ENCODE assay signal across 8 mouse cellular contexts in genomic region chr12:91400232-91401048, GRCm38 (mm10). TPM values are rescaled to one million over a fixed set of nuclear protein-coding genes. Genes with fewer than 3 reads are reported as not detected.
DNase-seq lines count a peak whose midpoint lies in the region; ATAC-seq and TF ChIP-seq lines count a peak whose summit lies in the region.

No protein-coding gene starts in this region.

- no peaks in the 10 kb centered on the region for H3K36me3 ChIP-seq in ES-Bruce4 (ENCODE audit: control insufficient read depth, insufficient read depth, low read length, poor library complexity, severe bottlenecking)
- no peaks in the 10 kb centered on the region for H3K36me3 ChIP-seq in forebrain, embryonic 12.5 days (replicated peaks)
- H3K36me3 ChIP-seq in heart, postnatal 0 days (replicated peaks; ENCODE audit: control insufficient read depth, insufficient read depth, low read length), result no peaks in the 10 kb centered on the region
- no peaks in the 10 kb centered on the region for H3K36me3 ChIP-seq in liver, embryonic 14.5 days (replicated peaks; ENCODE audit: control insufficient read depth, insufficient read depth, low read depth)
- H3K36me3 ChIP-seq in neural tube, embryonic 11.5 days (ENCODE audit: control insufficient read depth, insufficient read depth, low read length), result no peaks in the 10 kb centered on the region

- peak overlapping the region; percentile 52 for H3K4me3 ChIP-seq in ES-Bruce4 (ENCODE audit: low read depth, low read length)
- H3K4me3 ChIP-seq in brown adipose tissue, adult 24 weeks (ENCODE audit: insufficient read depth, low read depth, low read length), result peak overlapping the region; percentile 56
- H3K4me3 ChIP-seq in forebrain, embryonic 12.5 days (replicated peaks), result peak overlapping the region; percentile 47
- peak overlapping the region; percentile 34 for H3K4me3 ChIP-seq in heart, postnatal 0 days (ENCODE audit: low read depth, low read length)
- peak overlapping the region; percentile 1 to 29; a peak in 2 of 4 replicates for H3K4me3 ChIP-seq in liver, embryonic 14.5 days (ENCODE audit: insufficient read depth in 1 of 2, low read depth in 2 of 2, low read length in 2 of 2)
- H3K4me3 ChIP-seq in neural tube, embryonic 11.5 days (ENCODE audit: low read depth, low read length), result peak overlapping the region; percentile 34

- no peak overlapping the region for H3K27ac ChIP-seq in ES-Bruce4 (ENCODE audit: insufficient read depth, low read length)
- no peak overlapping the region for H3K27ac ChIP-seq in brown adipose tissue, adult 24 weeks (replicated peaks; ENCODE audit: low read depth, low read length)
- no peak overlapping the region for H3K27ac ChIP-seq in forebrain, embryonic 12.5 days
- no peak overlapping the region for H3K27ac ChIP-seq in heart, postnatal 0 days (ENCODE audit: low read depth)
- no peak overlapping the region for H3K27ac ChIP-seq in liver, embryonic 14.5 days
- H3K27ac ChIP-seq in neural tube, embryonic 11.5 days (ENCODE audit: low read depth, low read length), result no peak overlapping the region

- H3K4me1 ChIP-seq in ES-Bruce4 (ENCODE audit: control insufficient read depth, insufficient read depth, low read length), result no peaks in the 10 kb centered on the region
- no peaks in the 10 kb centered on the region for H3K4me1 ChIP-seq in brown adipose tissue, adult 24 weeks (ENCODE audit: control insufficient read depth, insufficient read depth, insufficient read length, low read length)
- peaks cover 10% of the 10 kb centered on the region for H3K4me1 ChIP-seq in forebrain, embryonic 12.5 days
- peaks cover 5% of the 10 kb centered on the region; the same call in 1 of the 2 replicates for H3K4me1 ChIP-seq in heart, postnatal 0 days (ENCODE audit: control insufficient read depth, insufficient read depth)
- H3K4me1 ChIP-seq in liver, embryonic 14.5 days (replicated peaks; ENCODE audit: control insufficient read depth in 2 of 2, insufficient read depth in 2 of 2, low read length in 1 of 2), result no peaks in the 10 kb centered on the region
- no peaks in the 10 kb centered on the region for H3K4me1 ChIP-seq in neural tube, embryonic 11.5 days (ENCODE audit: control insufficient read depth, insufficient read depth, low read length)

- no peaks in the 10 kb centered on the region for H3K9me3 ChIP-seq in ES-Bruce4 (replicated peaks; ENCODE audit: control insufficient read depth, insufficient read depth, low read length, poor library complexity, severe bottlenecking)
- H3K9me3 ChIP-seq in forebrain, embryonic 12.5 days, result no peaks in the 10 kb centered on the region
- no peaks in the 10 kb centered on the region for H3K9me3 ChIP-seq in heart, postnatal 0 days (replicated peaks; ENCODE audit: control insufficient read depth, low read length)
- no peaks in the 10 kb centered on the region for H3K9me3 ChIP-seq in liver, embryonic 14.5 days (ENCODE audit: control insufficient read depth, low read length)
- no peaks in the 10 kb centered on the region for H3K9me3 ChIP-seq in neural tube, embryonic 11.5 days (ENCODE audit: control insufficient read depth, low read length)

- WGBS in forebrain, embryonic 12.5 days, result under 1% methylated on average over 38 of the region's 38 CpGs
- under 1% methylated on average over 38 of the region's 38 CpGs for WGBS in heart, postnatal 0 days
- 2% methylated on average over 38 of the region's 38 CpGs for WGBS in liver, embryonic 14.5 days (ENCODE audit: insufficient replicate concordance)
- 1% methylated on average over 37 of the region's 38 CpGs for WGBS in neural tube, embryonic 11.5 days

- peak overlapping the region; percentile 80 for H3K4me2 ChIP-seq in forebrain, embryonic 12.5 days
- peak overlapping the region; percentile 58 for H3K4me2 ChIP-seq in heart, postnatal 0 days (ENCODE audit: low read depth, low read length)
- peak overlapping the region; percentile 55 for H3K4me2 ChIP-seq in liver, embryonic 14.5 days (ENCODE audit: low read depth)
- peak overlapping the region; percentile 79 for H3K4me2 ChIP-seq in neural tube, embryonic 11.5 days (ENCODE audit: low read depth)

- peak overlapping the region; percentile 3 for H3K9ac ChIP-seq in ES-Bruce4 (ENCODE audit: low read depth, poor library complexity, severe bottlenecking)
- H3K9ac ChIP-seq in forebrain, embryonic 12.5 days, result peak overlapping the region; percentile 49
- no peak overlapping the region for H3K9ac ChIP-seq in heart, postnatal 0 days (replicated peaks; ENCODE audit: low read depth, low read length)
- H3K9ac ChIP-seq in liver, embryonic 14.5 days (replicated peaks), result no peak overlapping the region
- peak overlapping the region; percentile 26; the same call in 1 of the 2 replicates for H3K9ac ChIP-seq in neural tube, embryonic 11.5 days (ENCODE audit: low read length)

- TF ChIP-seq POLR2A in ES-Bruce4 (IDR thresholded peaks at IDR 0.05; ENCODE audit: insufficient read depth, low read length), result no peak

- ATAC-seq in forebrain, embryonic 12.5 days (ENCODE audit: low FRiP score), result peak; percentile 90
- ATAC-seq in heart, postnatal 0 days (ENCODE audit: insufficient read depth, low read depth), result peak; percentile 85
- peak; percentile 45; the same call in 1 of the 2 replicates for ATAC-seq in liver, embryonic 14.5 days (ENCODE audit: insufficient read depth)
- ATAC-seq in neural tube, embryonic 11.5 days (ENCODE audit: insufficient read depth, low FRiP score, low TSS enrichment), result peak; percentile 87

- TF ChIP-seq EP300 in ES-Bruce4 (IDR thresholded peaks at IDR 0.05; ENCODE audit: insufficient read depth, low read depth, low read length), result no peak
- TF ChIP-seq EP300 in heart, postnatal 0 days (IDR thresholded peaks at IDR 0.05; ENCODE audit: low read depth), result no peak
- no peak for TF ChIP-seq EP300 in liver, embryonic 14.5 days (IDR thresholded peaks at IDR 0.05; ENCODE audit: low read depth)

- no peaks in the 10 kb centered on the region; the same call in 1 of the 2 replicates for H3K27me3 ChIP-seq in ES-Bruce4 (ENCODE audit: control insufficient read depth, insufficient read depth, low read length, poor library complexity, severe bottlenecking)
- H3K27me3 ChIP-seq in forebrain, embryonic 12.5 days, result peaks cover 37% of the 10 kb centered on the region
- H3K27me3 ChIP-seq in heart, postnatal 0 days (ENCODE audit: control insufficient read depth, insufficient read depth, low read length), result peaks cover 24% of the 10 kb centered on the region
- peaks cover 23% of the 10 kb centered on the region for H3K27me3 ChIP-seq in liver, embryonic 14.5 days (ENCODE audit: control insufficient read depth, insufficient read depth, low read length)
- H3K27me3 ChIP-seq in neural tube, embryonic 11.5 days (ENCODE audit: control insufficient read depth, insufficient read depth, low read length), result peaks cover 21% of the 10 kb centered on the region

- peak; percentile 52 for DNase-seq in heart, postnatal 0 days (ENCODE audit: low spot score)
- peak; percentile 60 to 83 for DNase-seq in kidney, postnatal 36 days
- no peak for DNase-seq in liver, embryonic 14.5 days (ENCODE audit: low read depth in 3 of 3, low spot score in 3 of 3)
- peak; percentile 86 for DNase-seq in neural tube, embryonic 11.5 days (ENCODE audit: low spot score)
- peak; percentile 5 to 11 for DNase-seq in thymus, adult 18-20 months

- TF ChIP-seq CTCF in ES-Bruce4 (IDR thresholded peaks at IDR 0.05; ENCODE audit: low read depth, low read length), result peak; percentile 85
- peak; percentile 87 for TF ChIP-seq CTCF in heart, postnatal 0 days (IDR thresholded peaks at IDR 0.05; ENCODE audit: low read depth)
- peak; percentile 80 for TF ChIP-seq CTCF in liver, embryonic 14.5 days (IDR thresholded peaks at IDR 0.05; ENCODE audit: low read depth)

RNA-seq across cellular contexts. Expression of gene Tshr, which starts 16.1 kb away (rescaled TPM):
- polyA plus RNA-seq in ES-Bruce4 (2011; ENCODE audit: insufficient read depth, insufficient read length, low read depth, missing spikeins), result 0.33 TPM in 1 of 2 replicates, not detected in the other
- 14.3 and 15.3 TPM in 2 replicates for polyA plus RNA-seq in brown adipose tissue, adult 24 weeks (2012; ENCODE audit: insufficient read depth, insufficient read length, missing spikeins)
- polyA plus RNA-seq in forebrain, embryonic 12.5 days (2016; fragmentation: Nextera tagmentation; extraction: Ambion mirVana), result 0.92 and 1.2 TPM in 2 replicates
- not detected in 2 replicates for total RNA-seq in heart, postnatal 0 days (2014; rRNA removed; ENCODE audit: low replicate concordance)
- polyA plus RNA-seq in heart, postnatal 0 days (2015; fragmentation: Nextera tagmentation; extraction: Ambion mirVana), result 0.05 and 0.19 TPM in 2 replicates
- not detected in 2 replicates for polyA plus RNA-seq in liver, embryonic 14.5 days (2012; rRNA removed)
- polyA plus RNA-seq in liver, embryonic 14.5 days (2014; fragmentation: Nextera tagmentation; extraction: Ambion mirVana), result not detected in 2 replicates
- 0.08 and 0.15 TPM in 2 replicates for polyA plus RNA-seq in neural tube, embryonic 11.5 days (2014; fragmentation: Nextera tagmentation; extraction: Ambion mirVana)

RNA-seq across cellular contexts. Expression of gene Cep128, which starts 16.2 kb away (rescaled TPM):
- 15.6 and 18.3 TPM in 2 replicates for polyA plus RNA-seq in ES-Bruce4 (2011; ENCODE audit: insufficient read depth, insufficient read length, low read depth, missing spikeins)
- polyA plus RNA-seq in brown adipose tissue, adult 24 weeks (2012; ENCODE audit: insufficient read depth, insufficient read length, missing spikeins), result 2.5 and 2.7 TPM in 2 replicates
- polyA plus RNA-seq in forebrain, embryonic 12.5 days (2016; fragmentation: Nextera tagmentation; extraction: Ambion mirVana), result 11.1 and 12.0 TPM in 2 replicates
- total RNA-seq in heart, postnatal 0 days (2014; rRNA removed; ENCODE audit: low replicate concordance), result 17.4 and 35.9 TPM in 2 replicates
- 15.1 and 17.5 TPM in 2 replicates for polyA plus RNA-seq in heart, postnatal 0 days (2015; fragmentation: Nextera tagmentation; extraction: Ambion mirVana)
- polyA plus RNA-seq in liver, embryonic 14.5 days (2012; rRNA removed), result 7.0 and 9.3 TPM in 2 replicates
- polyA plus RNA-seq in liver, embryonic 14.5 days (2014; fragmentation: Nextera tagmentation; extraction: Ambion mirVana), result 9.4 and 11.5 TPM in 2 replicates
- 6.7 and 8.8 TPM in 2 replicates for polyA plus RNA-seq in neural tube, embryonic 11.5 days (2014; fragmentation: Nextera tagmentation; extraction: Ambion mirVana)

Comparison
In these comparisons a context has a peak if more than half of its experiments do, and no peak if none do; other contexts are left out.
1. H3K9ac ChIP-seq: peak in ES-Bruce4 (single experiment), forebrain, embryonic 12.5 days (single experiment) and neural tube, embryonic 11.5 days (single experiment); none in heart, postnatal 0 days (single experiment) and liver, embryonic 14.5 days (single experiment).
2. DNase-seq: peak in heart, postnatal 0 days (single experiment), kidney, postnatal 36 days (2 of 2), neural tube, embryonic 11.5 days (single experiment) and thymus, adult 18-20 months (2 of 2); none in liver, embryonic 14.5 days (0 of 3).
3. Peak in every context shown above with its lines, with median percentiles within 50 percentile points of each other: H3K4me3 ChIP-seq, CTCF ChIP-seq, ATAC-seq and H3K4me2 ChIP-seq.